Mouse (Mus musculus) midbrain, postnatal 0 days (tissue): ENCODE measurements around the gene Tmem129. TPM values are rescaled to one million over a fixed set of nuclear protein-coding genes. Genes with fewer than 3 reads are reported as not detected.
A peak's percentile ranks its signal among the peaks of the same experiment; 100 is the strongest.

ENCODE experiments used
- ATAC-seq: fragments of 200-750 bp; cut with Nextera tagmentation; 2 replicates; pipeline ENCODE4 v1.8.0; 2017; ENCODE audit warnings: moderate number of reproducible peaks, mild to moderate bottlenecking, moderate TSS enrichment, moderate library complexity; ENCODE audit not compliant: low FRiP score
- DNase-seq: peaks from one replicate; pipeline ENCODE4 v3.0.0-alpha.2; 2015; ENCODE audit warnings: low spot score
- H3K27ac ChIP-seq: fragments of 300-500 bp; sonication (generic); 2 replicates; pipeline ENCODE4 v1.5.1; 2014; ENCODE audit warnings: low read depth, mild to moderate bottlenecking, low read length, mixed read lengths
- H3K27me3 ChIP-seq: fragments of 300-500 bp; sonication (generic); 2 replicates; pipeline ENCODE4 v1.6.1; 2014; ENCODE audit warnings: low read length, control low read depth, mixed read lengths; ENCODE audit not compliant: insufficient read depth
- H3K36me3 ChIP-seq: fragments of 300-500 bp; sonication (generic); 2 replicates; pipeline ENCODE4 v1.6.1; 2014; ENCODE audit warnings: low read length, control low read depth, mixed read lengths; ENCODE audit not compliant: insufficient read depth
- H3K4me1 ChIP-seq: fragments of 300-500 bp; sonication (generic); 2 replicates; pipeline ENCODE4 v1.6.1; 2014; ENCODE audit warnings: mild to moderate bottlenecking, control low read depth, antibody characterized with exemption, low read length, mixed read lengths; ENCODE audit not compliant: insufficient read depth
- H3K4me2 ChIP-seq: fragments of 300-500 bp; sonication (generic); 2 replicates; pipeline ENCODE4 v1.6.1; 2014; ENCODE audit warnings: low read depth, mild to moderate bottlenecking, low read length, mixed read lengths; ENCODE audit not compliant: poor library complexity, severe bottlenecking
- H3K4me3 ChIP-seq: fragments of 300-500 bp; sonication (generic); 2 replicates; pipeline ENCODE4 v1.5.1; 2014; ENCODE audit warnings: low read depth, mild to moderate bottlenecking, low read length, moderate library complexity
- H3K9ac ChIP-seq: fragments of 300-500 bp; sonication (generic); replicated peaks from 2 replicates; pipeline ENCODE4 v1.6.1; 2014; ENCODE audit warnings: mild to moderate bottlenecking, low read length, moderate library complexity, mixed read lengths; ENCODE audit not compliant: poor library complexity, severe bottlenecking
- H3K9me3 ChIP-seq: fragments of 300-500 bp; sonication (generic); 2 replicates; pipeline ENCODE4 v1.6.1; 2016; ENCODE audit warnings: low read length, control low read depth
- CTCF ChIP-seq: IDR thresholded peaks from 2 replicates; pipeline ENCODE4 v1.5.1; 2016; ENCODE audit warnings: antibody characterized with exemption, mild to moderate bottlenecking
- WGBS: fragments of 180-500 bp; shearing (Covaris S2); extraction: QIAGEN DNeasy Blood & Tissue Kit; methylation state at CpG from one replicate; pipeline ENCODE4 v1.1.7; 2014; 5-methylcytosine and 5-hydroxymethylcytosine counted together
- polyA plus RNA-seq: library from polyadenylated mRNA; unstranded; fragments of >200 nt; fragmentation: Nextera tagmentation; extraction: Ambion mirVana; gene quantifications from 2 replicates; pipeline ENCODE4 v1.2.1, GENCODE M21; 2015
- total RNA-seq: library from RNA; depleted of rRNA; stranded (reverse); fragments of >200 nt; gene quantifications from 2 replicates; pipeline ENCODE4 v1.2.3, GENCODE M21; 2014

Gene Tmem129
- total and polyA plus RNA-seq, 2 experiments from 2014 or later: 17.3 to 26.0 TPM

- ATAC-seq (peak; percentile 15; the same call in 1 of the 2 replicates), DNase-seq (no peak)
- Histone ChIP-seq H3K36me3 (no peaks in the 10 kb centered on the region), H3K4me3 (peak overlapping the region; percentile 81), H3K9ac (peak overlapping the region; percentile 74), H3K27ac (peak overlapping the region; percentile 69), H3K9me3 (no peaks in the 10 kb centered on the region), H3K4me1 (peaks cover 5% of the 10 kb centered on the region; the same call in 1 of the 2 replicates), H3K27me3 (no peaks in the 10 kb centered on the region), H3K4me2 (peak overlapping the region; percentile 91)
- TF ChIP-seq CTCF: no peak
- 4% methylated on average over 9 of the region's 9 CpGs for WGBS
Observed at GRCm38 (mm10) chr5:33630061-33630460, 28.2 kb downstream of the Tmem129 start.

- WGBS: under 1% methylated on average over 85 of the region's 99 CpGs
- H3K27ac ChIP-seq: peak within 1 kb of the TSS; percentile 71
- DNase-seq (peak; percentile 96), ATAC-seq (peak; percentile 94)
- H3K4me2 ChIP-seq: peak within 1 kb of the TSS; percentile 91
- no peaks in the 10 kb centered on the region for H3K9me3 ChIP-seq
- H3K27me3 ChIP-seq: no peaks in the 10 kb centered on the region
- peaks cover 5% of the 10 kb centered on the region; the same call in 1 of the 2 replicates for H3K4me1 ChIP-seq
- no peaks in the 10 kb centered on the region for H3K36me3 ChIP-seq
- peak within 1 kb of the TSS; percentile 74 for H3K9ac ChIP-seq
- TF ChIP-seq CTCF: peak; percentile 43
- peak within 1 kb of the TSS; percentile 81 for H3K4me3 ChIP-seq
Observed at GRCm38 (mm10) chr5:33629301-33629987, 28.8 kb downstream of the Tmem129 start, which contains the start of the genes Fam53a and Gm9903. Gene Fam53a, minus strand, starts transcription at chr5:33629635. Gene Gm9903, plus strand, starts transcription at chr5:33629925.

- no peaks in the 10 kb centered on the region for H3K27me3 ChIP-seq
- H3K36me3 ChIP-seq: no peaks in the 10 kb centered on the region
- no peak for ATAC-seq
- H3K9ac ChIP-seq: peak overlapping the region; percentile 74
- DNase-seq: no peak
- H3K4me1 ChIP-seq: peaks cover 5% of the 10 kb centered on the region; the same call in 1 of the 2 replicates
- H3K9me3 ChIP-seq: no peaks in the 10 kb centered on the region
- WGBS: under 1% methylated on average over 24 of the region's 24 CpGs
- no peak for TF ChIP-seq CTCF
- peak overlapping the region; percentile 81 for H3K4me3 ChIP-seq
- H3K27ac ChIP-seq: peak overlapping the region; percentile 71
- H3K4me2 ChIP-seq: peak overlapping the region; percentile 91
Observed at GRCm38 (mm10) chr5:33628820-33629300, 29.4 kb downstream of the Tmem129 start.

GRCm38 (mm10) chr5:33627968-33628367, 30.2 kb downstream of the Tmem129 start:
- H3K4me2 ChIP-seq: peak overlapping the region; percentile 91; the same call in 1 of the 2 replicates
- no peak overlapping the region for H3K27ac ChIP-seq
- TF ChIP-seq CTCF: no peak
- no peak for DNase-seq
- H3K9me3 ChIP-seq: no peaks in the 10 kb centered on the region
- no peak for ATAC-seq
- peaks cover 5% of the 10 kb centered on the region; the same call in 1 of the 2 replicates for H3K4me1 ChIP-seq
- no peak overlapping the region for H3K9ac ChIP-seq
- no peaks in the 10 kb centered on the region for H3K36me3 ChIP-seq
- no peak overlapping the region for H3K4me3 ChIP-seq
- no peaks in the 10 kb centered on the region for H3K27me3 ChIP-seq
- WGBS: 56% methylated on average over 4 of the region's 4 CpGs

GRCm38 (mm10) chr5:33623766-33624165, 34.5 kb downstream of the Tmem129 start:
- TF ChIP-seq CTCF: no peak
- Histone ChIP-seq H3K4me3 (no peak overlapping the region), H3K9me3 (no peaks in the 10 kb centered on the region), H3K36me3 (no peaks in the 10 kb centered on the region), H3K27me3 (no peaks in the 10 kb centered on the region), H3K4me1 (peaks cover 5% of the 10 kb centered on the region; the same call in 1 of the 2 replicates), H3K9ac (no peak overlapping the region), H3K27ac (no peak overlapping the region), H3K4me2 (no peak overlapping the region)
- ATAC-seq: no peak
- DNase-seq: no peak
- WGBS: 67% methylated on average over 3 of the region's 3 CpGs

- Histone ChIP-seq H3K27me3 (no peaks in the 10 kb centered on the region), H3K4me3 (no peak overlapping the region), H3K4me2 (no peak overlapping the region), H3K9me3 (no peaks in the 10 kb centered on the region), H3K27ac (no peak overlapping the region), H3K4me1 (peaks cover under 1% of the 10 kb centered on the region; the same call in 1 of the 2 replicates), H3K36me3 (no peaks in the 10 kb centered on the region), H3K9ac (no peak overlapping the region)
- 85% methylated on average over 2 of the region's 2 CpGs for WGBS
- TF ChIP-seq CTCF: no peak
- ATAC-seq: no peak
- DNase-seq: no peak
Observed at GRCm38 (mm10) chr5:33622671-33623070, 35.5 kb downstream of the Tmem129 start.
